Mouse (Mus musculus) megakaryocyte progenitor cell, adult 5-6 weeks (primary cell): ENCODE results near the gene Tirap. TPM values are rescaled to one million over a fixed set of nuclear protein-coding genes. Genes with fewer than 3 reads are reported as not detected.
"Not testable (repeated sequence)": the region's sequence is repeated elsewhere in the genome, so short reads cannot be mapped to it uniquely, and the experiment has no call there.

Experiments used
- ATAC-seq: replicated peaks from 2 replicates; pipeline ENCODE4 v1.8.0; 2016; ENCODE audit warnings: mild to moderate bottlenecking, moderate TSS enrichment, inconsistent platforms; ENCODE audit not compliant: poor library complexity
- total RNA-seq, 2 experiments: library from RNA; stranded (forward) in 1 of 2; stranded (reverse) in 1 of 2; fragments of 157-497, 149-512 nt in 1 of 2; fragments of 200-1000 nt in 1 of 2; gene quantifications; 2 replicates each; pipeline versions ENCODE4 v1.2.3 to v1.2.4; 2015 to 2017

The Tirap gene
- total RNA-seq, 2 experiments from 2014 or later: 7.7 to 10.3 TPM

GRCm38 (mm10) chr9:35156002-35156710, 43.9 kb downstream of the Tirap start:
- ATAC-seq: no peak

GRCm38 (mm10) chr9:35152923-35153322, 47.2 kb downstream of the Tirap start:
- ATAC-seq: no peak

- ATAC-seq: not testable (repeated sequence)
Observed at GRCm38 (mm10) chr9:35148822-35149221, 51.3 kb downstream of the Tirap start.

- ATAC-seq: not testable (repeated sequence)
Observed at GRCm38 (mm10) chr9:35147261-35147660, 52.8 kb downstream of the Tirap start.

GRCm38 (mm10) chr9:35145829-35146228, 54.3 kb downstream of the Tirap start:
- ATAC-seq: no peak

GRCm38 (mm10) chr9:35145118-35145517, 55.0 kb downstream of the Tirap start:
- ATAC-seq: 0 out of 2 replicates have a peak, but pooled peaks have one; percentile 9

GRCm38 (mm10) chr9:35142221-35142620, 57.9 kb downstream of the Tirap start:
- ATAC-seq: peak; percentile 80

GRCm38 (mm10) chr9:35139231-35139744, 60.8 kb downstream of the Tirap start:
- ATAC-seq: no peak

- ATAC-seq: no peak
Observed at GRCm38 (mm10) chr9:35138029-35138428, 62.1 kb downstream of the Tirap start.

GRCm38 (mm10) chr9:35135575-35135974, 64.5 kb downstream of the Tirap start:
- ATAC-seq: peak; percentile 40

Other genes starting within 250 kb of the Tirap start
- 37.2 and 38.1 TPM in 2 replicates for gene St3gal4, start 81.0 kb downstream of the Tirap start, total RNA-seq (2015)
- 33.7 and 34.6 TPM in 2 replicates for gene St3gal4, start 81.0 kb downstream of the Tirap start, total RNA-seq (2017)
- 64.1 and 67.6 TPM in 2 replicates for gene Dcps, start 24.2 kb downstream of the Tirap start, total RNA-seq (2015)
- 56.2 and 64.9 TPM in 2 replicates for gene Dcps, start 24.2 kb downstream of the Tirap start, total RNA-seq (2017)
- gene Srpr, start 116 bp downstream of the Tirap start, total RNA-seq (2015): 82.6 and 84.3 TPM in 2 replicates
- gene Srpr, start 116 bp downstream of the Tirap start, total RNA-seq (2017): 61.6 and 61.7 TPM in 2 replicates
- 12.7 and 13.6 TPM in 2 replicates for gene Foxred1, start 10.8 kb upstream of the Tirap start, total RNA-seq (2015)
- gene Foxred1, start 10.8 kb upstream of the Tirap start, total RNA-seq (2017): 42.8 and 44.8 TPM in 2 replicates
- gene Fam118b, start 67.5 kb upstream of the Tirap start, total RNA-seq (2015): 36.4 and 52.1 TPM in 2 replicates
- 12.0 TPM in 2 replicates for gene Fam118b, start 67.5 kb upstream of the Tirap start, total RNA-seq (2017)
- 16.5 and 22.6 TPM in 2 replicates for gene Rpusd4, start 67.6 kb upstream of the Tirap start, total RNA-seq (2015)
- 19.9 and 23.9 TPM in 2 replicates for gene Rpusd4, start 67.6 kb upstream of the Tirap start, total RNA-seq (2017)
- 0.67 and 1.3 TPM in 2 replicates for gene Cdon, start 220.8 kb upstream of the Tirap start, total RNA-seq (2015)
- 0.37 and 1.0 TPM in 2 replicates for gene Cdon, start 220.8 kb upstream of the Tirap start, total RNA-seq (2017)